Mouse (Mus musculus): ENCODE measurements around the gene Ehmt2.

The Ehmt2 gene

GRCm38 (mm10) chr17:34898160-34898586, at the start of gene Ehmt2, which contains the start of gene C2:
TSS of gene Ehmt2 (plus strand) at chr17:34898469.
TSS of gene C2 (minus strand) at chr17:34898265.
- CTCF ChIA-PET = interaction anchor here (1.5 kb wide), 1 partner anchor 15 kb away, joined by 6 read pairs; no protein-coding TSS in a partner anchor

GRCm38 (mm10) chr17:34849722-34850516, 48.4 kb upstream of the Ehmt2 start, which contains the start of the genes Skiv2l and Nelfe:
TSS of gene Skiv2l (minus strand) at chr17:34850210.
TSS of gene Nelfe (plus strand) at chr17:34850391.
- CTCF ChIA-PET = interaction anchor here (0.5 kb wide), 1 partner anchor 12 kb away, joined by 3 read pairs; the partner anchor contains the start of gene Cfb

GRCm38 (mm10) chr17:34850517-34851125, 47.6 kb upstream of the Ehmt2 start:
- CTCF ChIA-PET = no interaction called here

GRCm38 (mm10) chr17:34853511-34853910, 44.8 kb upstream of the Ehmt2 start:
- CTCF ChIA-PET = interaction anchor here (0.7 kb wide), 1 partner anchor 33 kb away, joined by 11 read pairs; no protein-coding TSS in a partner anchor

- CTCF ChIA-PET = no interaction called here
Measured at GRCm38 (mm10) chr17:34854761-34855160, 43.5 kb upstream of the Ehmt2 start.

GRCm38 (mm10) chr17:34855825-34856224, 42.4 kb upstream of the Ehmt2 start:
- CTCF ChIA-PET = interaction anchor here (0.6 to 1.5 kb wide), 3 partner anchors 56 to 838 kb away, joined by 6 to 7 read pairs (median 6); no protein-coding TSS in a partner anchor

- CTCF ChIA-PET = no interaction called here
Measured at GRCm38 (mm10) chr17:34858670-34859069, 39.6 kb upstream of the Ehmt2 start.

- CTCF ChIA-PET = no interaction called here
Measured at GRCm38 (mm10) chr17:34860514-34860913, 37.8 kb upstream of the Ehmt2 start.

- CTCF ChIA-PET = interaction anchor here (0.5 to 0.7 kb wide), 2 partner anchors 12 to 50 kb away, joined by 3 read pairs; partner anchors contain the start of genes Nelfe and Skiv2l
Measured at GRCm38 (mm10) chr17:34861704-34862415, 36.4 kb upstream of the Ehmt2 start.

GRCm38 (mm10) chr17:34862416-34863081, 35.7 kb upstream of the Ehmt2 start, which contains the start of gene Cfb:
TSS of gene Cfb (minus strand) at chr17:34862518.
- CTCF ChIA-PET = interaction anchor here (0.5 to 0.7 kb wide), 2 partner anchors 13 to 50 kb away, joined by 3 read pairs; partner anchors contain the start of genes Nelfe and Skiv2l

- CTCF ChIA-PET = no interaction called here
Measured at GRCm38 (mm10) chr17:34865981-34866380, 32.3 kb upstream of the Ehmt2 start.

GRCm38 (mm10) chr17:34874321-34874720, 23.9 kb upstream of the Ehmt2 start:
- CTCF ChIA-PET = no interaction called here

- CTCF ChIA-PET = interaction anchor here (0.5 kb wide), 2 partner anchors 11 to 319 kb away, joined by 5 to 8 read pairs; no protein-coding TSS in a partner anchor
Measured at GRCm38 (mm10) chr17:34879336-34879879, 18.9 kb upstream of the Ehmt2 start, which contains the start of gene Zbtb12. TSS of gene Zbtb12 (plus strand) at chr17:34879483.

- CTCF ChIA-PET = no interaction called here
Measured at GRCm38 (mm10) chr17:34881166-34881565, 17.1 kb upstream of the Ehmt2 start.

GRCm38 (mm10) chr17:34881683-34882310, 16.5 kb upstream of the Ehmt2 start, which contains the start of gene Gm20547:
TSS of gene Gm20547 (minus strand) at chr17:34882042.
- CTCF ChIA-PET = interaction anchor here (0.7 kb wide), 2 partner anchors 335 to 1011 kb away, joined by 5 to 6 read pairs; no protein-coding TSS in a partner anchor

GRCm38 (mm10) chr17:34883332-34883731, 14.9 kb upstream of the Ehmt2 start:
- CTCF ChIA-PET = interaction anchor here (0.6 kb wide), 1 partner anchor 25 kb away, joined by 3 read pairs; no protein-coding TSS in a partner anchor

- CTCF ChIA-PET = no interaction called here
Measured at GRCm38 (mm10) chr17:34884704-34885103, 13.6 kb upstream of the Ehmt2 start.

GRCm38 (mm10) chr17:34885615-34886014, 12.7 kb upstream of the Ehmt2 start:
- CTCF ChIA-PET = no interaction called here

- CTCF ChIA-PET = interaction anchor here (0.6 kb wide), 1 partner anchor 356 kb away, joined by 11 read pairs; no protein-coding TSS in a partner anchor
Measured at GRCm38 (mm10) chr17:34887942-34888341, 10.3 kb upstream of the Ehmt2 start.

All from spleen, embryonic (tissue).